Mouse (Mus musculus) liver, embryonic 11.5 days (tissue): ENCODE data around the gene Gm10486. TPM values are rescaled to one million over a fixed set of nuclear protein-coding genes. Genes with fewer than 3 reads are reported as not detected.
"Not testable (repeated sequence)": the region's sequence is repeated elsewhere in the genome, so short reads cannot be mapped to it uniquely, and the experiment has no call there.

Source experiments
- ATAC-seq: fragments of 200-750 bp; cut with Nextera tagmentation; replicated peaks from 2 replicates; pipeline ENCODE4 v1.8.0; 2017; ENCODE audit warnings: moderate number of reproducible peaks, mild to moderate bottlenecking, moderate TSS enrichment, moderate library complexity; ENCODE audit not compliant: low FRiP score
- DNase-seq: peaks from one replicate; pipeline ENCODE4 v3.0.0-alpha.2; 2017; ENCODE audit warnings: low spot score
- H3K27ac ChIP-seq: fragments of 300-500 bp; sonication (generic); 2 replicates; pipeline ENCODE4 v1.5.1; 2014; ENCODE audit warnings: mild to moderate bottlenecking, low read depth, low read length, control low read depth
- H3K27me3 ChIP-seq: fragments of 300-500 bp; sonication (generic); replicated peaks from 2 replicates; pipeline ENCODE4 v1.6.1; 2014; ENCODE audit warnings: low read length, mixed read lengths; ENCODE audit not compliant: control insufficient read depth, insufficient read depth
- H3K36me3 ChIP-seq: fragments of 300-500 bp; sonication (generic); 2 replicates; pipeline ENCODE4 v1.6.1; 2014; ENCODE audit warnings: mild to moderate bottlenecking, low read length, moderate library complexity, mixed read lengths; ENCODE audit not compliant: control insufficient read depth, insufficient read depth
- H3K4me1 ChIP-seq: fragments of 300-500 bp; sonication (generic); replicated peaks from 2 replicates; pipeline ENCODE4 v1.6.1; 2014; ENCODE audit warnings: low read length, mixed read lengths; ENCODE audit not compliant: control insufficient read depth, insufficient read depth
- H3K4me2 ChIP-seq: fragments of 300-500 bp; sonication (generic); 2 replicates; pipeline ENCODE4 v1.6.1; 2014; ENCODE audit warnings: mild to moderate bottlenecking, control low read depth, moderate library complexity
- H3K4me3 ChIP-seq: fragments of 300-500 bp; sonication (generic); 2 replicates; pipeline ENCODE4 v1.5.1; 2014; ENCODE audit warnings: low read depth, low read length, control low read depth
- H3K9ac ChIP-seq: fragments of 300-500 bp; sonication (generic); 2 replicates; pipeline ENCODE4 v1.6.1; 2014; ENCODE audit warnings: low read depth, low read length, control low read depth
- H3K9me3 ChIP-seq: fragments of 300-500 bp; sonication (generic); 2 replicates; pipeline ENCODE4 v1.6.1; 2016; ENCODE audit warnings: low read length, inconsistent platforms, mixed read lengths; ENCODE audit not compliant: control insufficient read depth
- WGBS: fragments of 180-500 bp; shearing (Covaris S2); extraction: QIAGEN DNeasy Blood & Tissue Kit; methylation state at CpG from one replicate; pipeline ENCODE4 v1.1.7; 2014; 5-methylcytosine and 5-hydroxymethylcytosine counted together
- polyA plus RNA-seq: library from polyadenylated mRNA; unstranded; fragments of >200 nt; fragmentation: Nextera tagmentation; extraction: Ambion mirVana; gene quantifications from 2 replicates; pipeline ENCODE4 v1.2.1, GENCODE M21; 2014

The Gm10486 gene
- polyA plus RNA-seq: not detected in 2 replicates

DNA sequence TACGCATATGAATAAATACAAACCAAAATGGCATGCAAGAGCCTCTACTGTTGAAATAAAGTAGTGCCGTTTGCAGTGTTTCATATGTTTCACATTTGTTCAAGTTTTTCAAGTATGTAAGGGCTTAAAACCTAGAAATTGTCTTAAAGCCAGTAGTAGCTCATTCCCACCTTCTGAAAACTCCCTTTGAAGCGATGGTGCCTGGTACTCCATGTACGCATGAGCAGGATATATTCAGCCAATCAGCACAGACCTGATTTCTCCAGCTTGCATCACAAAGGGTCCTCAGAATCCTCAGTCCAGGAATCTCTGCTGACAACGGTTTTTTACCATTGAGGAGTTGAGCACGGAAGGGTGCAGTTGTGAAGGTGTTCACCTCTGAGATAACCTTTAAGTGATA is at the start of gene Gm10486:
Gene Gm10486, plus strand, starts transcription at position 301 of the 400 bp plus-strand sequence.
- not testable (repeated sequence) for ATAC-seq, H3K4me2 ChIP-seq
- no CpG with 5 or more reads among the region's 6 CpGs for WGBS

More for the DNA sequence above, at the start of gene Gm10486:
- not testable (repeated sequence) for H3K9me3 ChIP-seq, H3K9ac ChIP-seq, DNase-seq, H3K4me3 ChIP-seq, H3K27ac ChIP-seq, H3K36me3 ChIP-seq, H3K4me1 ChIP-seq, H3K27me3 ChIP-seq
